Mouse (Mus musculus) heart, adult 2 months (tissue): ENCODE measurements around the gene Vwa8.

Source experiments
- CTCF ChIP-seq: fragments of 200-600 bp; IDR thresholded peaks from 2 replicates; pipeline ENCODE4 v1.8.1; 2022; ENCODE audit warnings: antibody characterized with exemption, mild to moderate bottlenecking, moderate library complexity
- POLR2A ChIP-seq: fragments of 200-500 bp; IDR thresholded peaks from 2 replicates; pipeline ENCODE4 v1.6.1; 2011; ENCODE audit warnings: mild to moderate bottlenecking, low read depth, low read length, control low read depth; ENCODE audit not compliant: insufficient read depth

DNA sequence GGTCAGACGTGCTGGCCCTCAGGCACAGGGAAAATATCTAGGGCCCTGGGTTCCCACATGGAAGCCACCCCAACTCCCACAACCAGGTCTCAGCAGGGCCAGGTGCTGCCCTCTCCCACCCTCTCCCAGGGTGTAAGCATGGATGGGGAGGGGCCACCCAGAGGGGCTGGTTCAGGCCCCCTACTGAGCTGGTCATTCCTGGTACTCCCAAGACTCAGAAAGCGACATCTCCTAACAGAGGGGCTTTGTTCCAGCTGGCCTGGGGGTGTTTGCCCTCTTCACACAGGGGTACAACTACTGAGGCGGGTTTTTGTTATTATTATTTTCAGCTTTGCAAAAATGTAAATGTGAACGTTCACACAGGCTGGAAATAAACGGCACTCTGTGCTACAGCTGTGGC, 386.3 kb downstream of the Vwa8 start:
- TF ChIP-seq CTCF (no peak), POLR2A (no peak)
